Mouse (Mus musculus) kidney, adult 2 months (tissue): ENCODE measurements around the gene Tmtc4. TPM values are rescaled to one million over a fixed set of nuclear protein-coding genes. Genes with fewer than 3 reads are reported as not detected.

Experiments
- DNase-seq: peaks from one replicate; pipeline ENCODE4 v3.0.0; 2021
- H3K27ac ChIP-seq: fragments of 200-500 bp; 2 replicates; pipeline ENCODE4 v1.5.1; 2012; ENCODE audit warnings: low read depth, low read length, control low read depth, inconsistent platforms; ENCODE audit not compliant: insufficient read depth
- H3K27me3 ChIP-seq: fragments of 200-500 bp; replicated peaks from 2 replicates; pipeline ENCODE4 v1.6.1; 2012; ENCODE audit warnings: mild to moderate bottlenecking, moderate library complexity, low read length, inconsistent platforms; ENCODE audit not compliant: control insufficient read depth, insufficient read depth
- H3K36me3 ChIP-seq: fragments of 200-500 bp; 2 replicates; pipeline ENCODE4 v1.6.1; 2012; ENCODE audit warnings: mild to moderate bottlenecking, moderate library complexity, low read length, inconsistent platforms; ENCODE audit not compliant: control insufficient read depth, insufficient read depth
- H3K4me1 ChIP-seq: fragments of 200-500 bp; 2 replicates; pipeline ENCODE4 v1.6.1; 2011; ENCODE audit warnings: low read length; ENCODE audit not compliant: control insufficient read depth, insufficient read depth
- H3K4me3 ChIP-seq: fragments of 200-500 bp; 2 replicates; pipeline ENCODE4 v1.5.1; 2011; ENCODE audit warnings: mild to moderate bottlenecking, low read depth, low read length, control low read depth; ENCODE audit not compliant: insufficient read depth
- CTCF ChIP-seq: fragments of 200-500 bp; conservative IDR thresholded peaks from 2 replicates; pipeline ENCODE4 v1.5.1; 2011; ENCODE audit warnings: low read depth, mild to moderate bottlenecking, control low read depth, low read length, moderate library complexity, mixed read lengths; ENCODE audit not compliant: insufficient read depth, insufficient read length
- POLR2A ChIP-seq: fragments of 200-500 bp; IDR thresholded peaks from one replicate; pipeline ENCODE4 v1.6.1; 2011; ENCODE audit warnings: low read depth, low read length, control low read depth
- WGBS: fragments of 180-500 bp; shearing (Covaris S2); methylation state at CpG from one replicate; pipeline ENCODE4 v1.1.7; 2018; 5-methylcytosine and 5-hydroxymethylcytosine counted together
- polyA plus RNA-seq: library from polyadenylated mRNA; depleted of rRNA; stranded (reverse); fragments of >200 nt; gene quantifications from 2 replicates; pipeline ENCODE4 v1.2.3, GENCODE M21; 2012

The Tmtc4 gene
- polyA plus RNA-seq, 1 experiment: 11.9 TPM

- peak overlapping the region; percentile 52 for H3K27ac ChIP-seq
- no peaks in the 10 kb centered on the region for H3K36me3 ChIP-seq
- no peaks in the 10 kb centered on the region for H3K27me3 ChIP-seq
- WGBS: under 1% methylated on average over 56 of the region's 63 CpGs
- peak overlapping the region; percentile 55 for H3K4me3 ChIP-seq
- peak; percentile 94 for DNase-seq
- TF ChIP-seq POLR2A (no peak), CTCF (no peak)
- peaks cover 9% of the 10 kb centered on the region; the same call in 1 of the 2 replicates for H3K4me1 ChIP-seq
These were observed 1.1 kb downstream of the Tmtc4 start for GRCm38 (mm10) chr14:122982571-122983225.

GRCm38 (mm10) chr14:122981831-122982485 lies 1.9 kb downstream of the Tmtc4 start:
- WGBS: 47% methylated on average over 8 of the region's 8 CpGs
- no peak overlapping the region for H3K27ac ChIP-seq
- no peak for DNase-seq
- H3K4me3 ChIP-seq: peak overlapping the region; percentile 55; the same call in 1 of the 2 replicates
- peaks cover 9% of the 10 kb centered on the region; the same call in 1 of the 2 replicates for H3K4me1 ChIP-seq
- H3K27me3 ChIP-seq: no peaks in the 10 kb centered on the region
- TF ChIP-seq POLR2A (no peak), CTCF (no peak)
- no peaks in the 10 kb centered on the region for H3K36me3 ChIP-seq

GRCm38 (mm10) chr14:122978871-122979270 lies 5.0 kb downstream of the Tmtc4 start:
- peaks cover 9% of the 10 kb centered on the region; the same call in 1 of the 2 replicates for H3K4me1 ChIP-seq
- no peaks in the 10 kb centered on the region for H3K36me3 ChIP-seq
- H3K4me3 ChIP-seq: no peak overlapping the region
- TF ChIP-seq POLR2A: no peak
- no peak for TF ChIP-seq CTCF
- DNase-seq: peak; percentile 69
- H3K27me3 ChIP-seq: no peaks in the 10 kb centered on the region
- 80% methylated on average over 3 of the region's 3 CpGs for WGBS
- no peak overlapping the region for H3K27ac ChIP-seq

GRCm38 (mm10) chr14:122977797-122978140 lies 6.1 kb downstream of the Tmtc4 start:
- peaks cover 9% of the 10 kb centered on the region; the same call in 1 of the 2 replicates for H3K4me1 ChIP-seq
- H3K4me3 ChIP-seq: no peak overlapping the region
- TF ChIP-seq CTCF (no peak), POLR2A (no peak)
- H3K27ac ChIP-seq: no peak overlapping the region
- no peaks in the 10 kb centered on the region for H3K27me3 ChIP-seq
- WGBS: 83% methylated on average over 1 of the region's 1 CpGs
- DNase-seq: no peak
- H3K36me3 ChIP-seq: no peaks in the 10 kb centered on the region; the same call in 1 of the 2 replicates

GRCm38 (mm10) chr14:122977056-122977796 lies 6.6 kb downstream of the Tmtc4 start:
- no peaks in the 10 kb centered on the region for H3K27me3 ChIP-seq
- H3K4me3 ChIP-seq: no peak overlapping the region
- 87% methylated on average over 9 of the region's 9 CpGs for WGBS
- H3K36me3 ChIP-seq: peaks cover 1% of the 10 kb centered on the region; the same call in 1 of the 2 replicates
- peaks cover 9% of the 10 kb centered on the region; the same call in 1 of the 2 replicates for H3K4me1 ChIP-seq
- DNase-seq: no peak
- TF ChIP-seq POLR2A (no peak), CTCF (no peak)
- H3K27ac ChIP-seq: no peak overlapping the region

- H3K27ac ChIP-seq: no peak overlapping the region
- peaks cover 1% of the 10 kb centered on the region; the same call in 1 of the 2 replicates for H3K36me3 ChIP-seq
- H3K4me1 ChIP-seq: peaks cover 4% of the 10 kb centered on the region; the same call in 1 of the 2 replicates
- TF ChIP-seq POLR2A (no peak), CTCF (no peak)
- peak; percentile 29 for DNase-seq
- H3K4me3 ChIP-seq: no peak overlapping the region
- H3K27me3 ChIP-seq: no peaks in the 10 kb centered on the region
- WGBS: 54% methylated on average over 3 of the region's 3 CpGs
These were observed 8.8 kb downstream of the Tmtc4 start for GRCm38 (mm10) chr14:122974854-122975570.

GRCm38 (mm10) chr14:122973091-122973490 lies 10.7 kb downstream of the Tmtc4 start:
- TF ChIP-seq POLR2A (no peak), CTCF (no peak)
- Histone ChIP-seq H3K36me3 (peaks cover 1% of the 10 kb centered on the region; the same call in 1 of the 2 replicates), H3K27me3 (no peaks in the 10 kb centered on the region), H3K27ac (no peak overlapping the region), H3K4me1 (no peaks in the 10 kb centered on the region), H3K4me3 (no peak overlapping the region)
- WGBS: 96% methylated on average over 2 of the region's 2 CpGs
- no peak for DNase-seq
